Mouse (Mus musculus) liver, adult (tissue): Measurements from ENCODE around the gene 1700016C15Rik.

ENCODE experiments used
- GATA4 ChIP-seq: IDR thresholded peaks from 2 replicates; pipeline ENCODE4 v1.6.1; 2014; ENCODE audit warnings: mild to moderate bottlenecking, low read length; ENCODE audit not compliant: insufficient replicate concordance

The 1700016C15Rik gene

DNA sequence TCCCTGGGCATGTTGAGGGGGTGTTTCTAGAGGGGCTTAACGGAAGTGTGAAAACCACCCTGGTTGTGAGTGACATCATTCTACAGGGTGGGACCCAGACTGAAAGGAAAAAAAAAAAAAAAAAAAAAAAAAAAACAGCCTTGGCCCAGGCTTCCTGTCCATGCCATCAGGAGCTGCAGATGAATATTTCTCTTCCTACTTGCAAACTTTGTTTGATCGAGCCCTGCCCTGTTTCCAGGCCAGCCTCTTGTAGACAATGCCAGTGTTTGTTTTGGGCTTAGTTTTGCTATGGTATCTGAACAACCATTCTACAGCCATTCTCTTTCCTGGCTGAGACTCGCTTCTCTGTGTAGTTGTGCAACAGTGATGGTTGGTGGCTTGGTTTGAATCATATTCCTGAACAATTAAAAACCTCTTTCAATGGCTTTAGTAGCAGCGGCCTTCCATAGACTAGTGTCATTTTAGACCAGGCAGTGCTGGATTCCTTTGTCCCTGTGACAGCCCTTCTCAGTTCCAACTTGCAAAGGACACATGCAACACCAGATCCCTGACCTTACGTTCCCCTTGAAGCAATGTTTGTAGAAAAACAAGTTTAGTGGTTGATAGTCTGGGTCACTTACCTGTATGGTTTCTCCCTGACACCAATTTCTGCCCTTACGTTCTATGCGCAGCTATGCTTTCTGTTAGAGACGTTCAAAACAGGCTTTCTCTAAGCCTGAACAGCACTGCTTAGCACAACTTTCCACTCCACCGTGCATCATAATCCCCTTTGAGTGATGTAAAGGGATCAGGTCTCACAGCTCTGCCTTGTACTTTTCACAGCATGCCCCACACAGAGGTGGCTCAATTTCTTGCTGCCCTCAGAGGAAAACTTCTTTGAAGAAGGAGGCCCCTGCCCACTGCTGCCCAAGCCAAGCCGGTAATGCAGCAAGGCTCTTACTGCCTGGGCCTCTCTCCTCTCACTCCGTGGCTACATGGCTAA, at the start of gene 1700016C15Rik:
Gene 1700016C15Rik (plus strand): TSS at position 772 of the 982 bp plus-strand sequence.
- TF ChIP-seq GATA4, result no peak

DNA sequence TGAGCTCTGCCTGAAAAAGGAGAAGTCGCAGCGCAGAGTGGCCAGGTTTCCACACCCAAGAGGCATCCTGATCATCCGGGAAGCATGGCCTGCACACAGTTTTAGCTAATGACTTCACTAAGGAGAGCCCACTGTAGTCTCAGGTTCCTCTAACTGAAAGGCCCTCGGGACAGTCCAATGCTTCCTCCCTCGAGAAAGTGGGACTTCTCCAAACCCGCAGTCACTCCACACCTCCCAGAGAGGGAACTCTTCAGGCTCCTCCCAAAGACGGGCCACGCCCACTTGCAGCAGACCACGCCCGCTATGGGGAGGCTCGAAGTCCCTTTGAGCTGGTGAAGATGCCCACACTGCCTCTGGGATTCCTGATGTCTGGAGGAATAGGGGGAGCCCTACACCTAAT, 48.4 kb upstream of the 1700016C15Rik start:
- no peak for TF ChIP-seq GATA4

DNA sequence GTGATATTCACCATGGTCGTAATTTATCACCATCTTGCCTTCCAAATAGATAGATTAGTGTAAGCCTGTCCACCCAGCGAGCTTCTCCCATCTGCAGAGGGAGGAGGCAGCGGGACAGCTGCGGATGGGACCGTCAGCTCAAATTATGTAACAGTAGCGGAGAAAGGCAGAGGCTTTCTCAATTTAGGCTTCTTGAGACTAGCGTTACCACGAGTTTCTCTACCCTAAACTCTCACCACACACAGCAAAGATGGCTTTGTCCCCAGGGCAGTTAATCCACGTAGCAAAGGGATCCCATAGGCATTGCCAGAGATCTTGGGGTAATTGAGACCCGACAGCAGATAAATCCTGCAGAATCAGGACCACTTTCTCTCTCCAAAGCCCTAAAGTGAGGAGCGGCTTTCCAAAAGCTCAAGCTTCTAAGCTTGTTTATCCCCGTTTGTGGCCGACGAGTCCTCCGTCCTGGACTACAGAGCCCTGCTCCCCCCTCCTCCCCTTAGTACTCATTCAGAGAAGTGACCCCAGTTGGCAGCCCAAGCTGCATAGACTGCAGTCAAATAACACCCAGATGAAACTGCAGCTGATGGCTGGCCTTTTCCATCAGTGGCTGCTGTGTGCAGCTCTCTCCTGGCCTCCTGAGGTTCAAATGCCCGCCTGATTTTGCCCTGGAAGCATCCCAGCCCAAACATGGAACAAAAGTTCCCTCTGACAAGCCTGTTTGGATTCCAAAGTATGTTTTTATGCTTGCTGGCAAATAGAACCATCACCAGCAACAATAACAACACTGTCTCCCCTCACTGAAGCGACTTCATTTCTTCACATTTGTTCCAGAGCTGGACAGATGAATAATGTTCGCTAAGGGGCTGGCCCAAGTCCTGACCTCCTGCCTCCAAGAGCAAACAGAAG, 45.4 kb upstream of the 1700016C15Rik start:
- TF ChIP-seq GATA4, result no peak

DNA sequence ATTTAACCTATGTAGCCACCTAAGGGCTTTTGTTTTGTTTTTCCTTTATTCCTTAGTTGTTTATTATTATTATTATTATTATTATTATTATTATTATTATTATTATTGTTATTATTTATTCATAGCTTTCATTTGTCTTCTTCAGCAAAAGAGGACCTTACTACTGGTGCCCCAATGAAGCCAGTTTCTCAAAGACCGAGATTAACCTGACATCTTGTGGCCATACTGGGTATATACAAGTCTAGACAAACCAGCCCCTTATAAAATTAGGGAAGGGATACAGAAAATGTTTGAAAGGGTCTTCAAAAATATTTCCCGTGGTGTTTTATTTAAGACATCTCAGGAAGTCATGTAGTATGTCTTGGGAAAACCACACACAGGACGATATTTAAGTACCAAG, 44.7 kb upstream of the 1700016C15Rik start:
- TF ChIP-seq GATA4, result no peak

DNA sequence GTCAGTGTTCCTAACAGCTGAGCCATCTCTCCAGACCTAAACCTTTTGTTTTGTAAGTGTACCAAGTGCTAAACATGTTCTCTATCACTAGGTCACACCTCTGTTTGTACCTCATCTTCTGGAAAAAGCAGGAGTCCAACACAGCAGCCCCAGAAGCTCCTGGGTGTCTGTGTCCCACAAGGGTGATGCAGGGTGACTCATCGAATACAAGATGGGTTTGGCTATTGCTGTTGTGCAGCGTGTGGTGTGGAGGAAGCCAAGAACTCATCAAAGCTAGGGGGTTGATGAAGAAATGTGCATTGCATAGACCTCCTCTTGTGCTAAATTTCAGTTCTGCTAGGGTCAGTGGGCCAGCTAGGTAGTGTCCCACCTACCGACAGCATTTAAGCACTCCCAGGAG, 43.5 kb upstream of the 1700016C15Rik start:
- no peak for TF ChIP-seq GATA4

DNA sequence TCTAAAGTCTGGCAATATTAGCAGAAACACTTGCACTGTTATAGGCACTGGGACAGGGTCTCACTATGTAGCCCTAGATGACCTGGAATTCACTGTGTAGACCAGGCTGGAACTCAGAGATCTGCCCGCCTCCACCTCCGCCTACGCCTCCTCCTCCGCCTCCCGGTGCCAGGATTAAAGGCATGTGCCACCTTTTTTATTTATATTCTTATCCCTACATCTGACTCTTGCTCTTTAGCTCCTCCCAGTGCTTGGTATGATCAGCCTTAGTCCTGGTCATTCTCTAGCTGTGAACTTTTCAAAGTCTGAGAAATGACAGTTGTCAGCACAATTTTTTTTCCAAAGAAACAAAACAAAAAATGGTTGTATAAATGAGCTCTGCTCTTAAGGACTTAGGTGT, 42.6 kb upstream of the 1700016C15Rik start:
- no peak for TF ChIP-seq GATA4

DNA sequence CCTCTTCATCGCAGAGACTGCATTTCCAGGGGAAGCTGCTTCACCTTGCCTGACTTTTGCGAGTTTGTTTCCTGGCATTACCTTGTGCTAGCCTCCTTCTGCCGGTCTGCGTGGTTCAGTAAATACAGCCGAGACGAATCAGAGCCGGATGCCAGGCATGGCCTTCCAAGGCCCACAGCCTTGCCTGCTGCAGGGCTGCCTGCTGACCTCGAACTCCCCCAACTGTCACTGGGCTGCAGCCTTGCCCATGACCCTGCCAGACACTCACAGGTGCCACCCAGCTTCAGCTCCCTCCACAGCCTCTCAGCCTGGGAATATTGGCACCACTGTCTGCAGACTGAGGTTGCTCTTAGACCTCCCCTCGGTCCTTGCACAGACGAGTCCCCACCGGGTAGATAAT, 37.1 kb upstream of the 1700016C15Rik start:
- no peak for TF ChIP-seq GATA4

DNA sequence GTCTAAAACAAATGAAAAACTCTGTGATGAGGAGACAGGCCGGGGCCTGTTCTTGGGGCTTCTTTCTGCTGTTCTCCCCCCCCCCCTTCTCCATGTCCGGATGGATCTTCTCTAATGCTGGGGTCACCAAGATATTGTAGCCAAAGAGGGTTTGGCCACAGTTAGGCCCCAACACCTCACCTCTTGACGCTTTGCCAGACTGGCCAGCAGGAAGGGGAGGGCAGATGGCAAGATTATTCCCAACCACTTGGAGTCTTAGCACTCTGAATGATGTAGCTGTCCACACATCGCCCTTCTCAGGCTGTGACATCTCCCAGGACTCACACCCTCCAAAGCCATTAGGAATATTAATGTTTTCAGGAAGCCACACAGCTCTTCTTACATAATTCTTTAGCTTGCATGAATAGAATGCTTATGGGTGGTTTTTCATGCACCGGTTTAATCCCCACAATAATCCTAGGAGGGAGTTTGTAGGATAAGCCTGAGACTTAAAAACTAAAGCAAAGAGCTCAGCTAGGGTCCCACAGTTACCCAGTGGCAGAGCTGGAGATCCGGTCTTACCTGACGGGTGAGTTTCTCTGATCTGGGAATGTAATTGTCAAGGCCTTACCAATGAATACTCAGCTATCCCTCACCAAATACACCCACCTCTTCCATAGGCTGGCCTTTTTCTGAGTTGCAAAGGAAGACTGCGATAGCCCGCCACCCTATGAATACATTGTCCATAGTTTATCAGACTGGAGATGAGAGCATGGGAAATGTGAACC, 35.9 kb upstream of the 1700016C15Rik start:
- TF ChIP-seq GATA4, result no peak

DNA sequence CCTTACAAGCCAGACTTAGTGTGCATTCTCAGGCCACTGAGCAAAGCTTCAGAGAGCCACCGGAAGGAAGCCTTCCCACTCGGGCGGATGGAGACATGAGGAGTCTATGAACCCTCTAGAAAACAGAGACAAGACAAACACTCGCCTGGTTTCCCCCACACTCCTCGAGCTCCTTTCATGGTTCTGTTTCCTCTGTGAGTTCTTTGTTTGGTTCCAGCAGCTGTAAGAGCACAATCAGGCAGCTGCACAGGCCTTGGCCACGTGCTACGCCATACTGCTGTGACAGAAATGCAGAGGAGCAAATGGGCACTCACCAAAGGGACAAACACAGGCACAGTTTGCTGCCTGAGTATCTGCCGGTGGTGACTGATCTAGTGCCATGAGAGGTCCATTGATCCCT, 29.1 kb upstream of the 1700016C15Rik start:
- TF ChIP-seq GATA4, result no peak

DNA sequence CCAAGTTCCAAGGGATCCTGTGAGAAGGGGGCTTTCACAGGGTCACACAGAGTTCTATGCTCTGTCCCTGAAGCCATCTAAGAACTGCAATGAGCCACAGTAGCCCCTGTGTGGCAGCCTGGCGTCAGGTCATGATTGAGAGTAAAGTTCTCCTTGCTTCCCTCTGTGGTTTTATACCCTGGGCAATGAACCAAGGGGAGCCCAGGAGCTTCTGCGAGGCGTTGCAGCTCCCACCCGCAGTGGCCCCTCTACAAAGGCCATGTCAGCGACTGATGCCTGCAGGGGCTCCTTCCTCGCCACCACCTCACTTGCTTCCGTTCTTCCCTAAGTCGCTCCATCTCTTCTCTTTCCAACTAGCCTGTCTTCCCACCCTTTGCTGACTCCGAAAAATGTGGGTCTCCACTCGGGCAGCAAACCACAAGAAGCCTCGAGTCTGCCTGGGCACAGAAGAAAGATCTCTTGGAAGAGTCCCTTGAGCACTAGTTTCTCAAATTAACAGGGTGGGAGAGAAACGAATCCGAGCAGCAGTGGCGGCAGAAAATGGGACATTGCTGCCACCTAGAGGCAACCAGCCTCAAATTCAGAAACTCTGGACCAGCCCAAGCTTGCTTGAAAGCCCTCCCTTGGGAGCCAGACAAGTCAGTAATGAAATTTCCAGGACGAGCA, 27.0 kb upstream of the 1700016C15Rik start:
- TF ChIP-seq GATA4, result no peak

DNA sequence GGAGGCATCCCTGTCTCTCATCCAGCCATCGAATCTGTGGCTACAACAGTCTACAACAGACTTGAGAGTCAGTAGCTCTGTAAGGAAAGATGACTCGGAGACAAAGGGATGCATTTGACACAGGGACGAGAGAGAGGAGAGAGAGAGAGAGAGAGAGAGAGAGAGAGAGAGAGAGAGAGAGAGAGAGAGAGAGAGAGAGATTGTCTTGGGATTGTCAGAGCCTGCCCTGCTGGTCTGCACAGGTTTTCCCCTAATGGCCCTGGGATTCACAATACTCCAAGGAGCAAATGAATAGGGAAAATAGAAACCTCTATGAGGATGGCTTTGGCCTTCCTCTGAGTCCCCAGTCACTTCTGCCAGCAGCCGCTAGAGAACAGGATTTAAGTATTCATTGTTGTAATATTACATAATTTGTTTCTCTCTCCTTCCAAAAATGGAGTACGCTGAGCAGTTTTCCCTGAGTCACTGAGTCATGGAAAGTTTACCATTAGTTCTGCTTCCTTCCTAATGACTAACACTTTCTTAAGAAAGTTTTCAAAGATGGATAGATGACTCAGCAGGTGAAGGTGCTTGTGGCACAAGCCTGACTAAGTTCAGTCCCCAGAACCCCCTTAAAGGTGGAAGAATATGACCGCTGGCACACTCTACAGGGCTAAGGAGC, 26.3 kb upstream of the 1700016C15Rik start:
- TF ChIP-seq GATA4, result no peak

DNA sequence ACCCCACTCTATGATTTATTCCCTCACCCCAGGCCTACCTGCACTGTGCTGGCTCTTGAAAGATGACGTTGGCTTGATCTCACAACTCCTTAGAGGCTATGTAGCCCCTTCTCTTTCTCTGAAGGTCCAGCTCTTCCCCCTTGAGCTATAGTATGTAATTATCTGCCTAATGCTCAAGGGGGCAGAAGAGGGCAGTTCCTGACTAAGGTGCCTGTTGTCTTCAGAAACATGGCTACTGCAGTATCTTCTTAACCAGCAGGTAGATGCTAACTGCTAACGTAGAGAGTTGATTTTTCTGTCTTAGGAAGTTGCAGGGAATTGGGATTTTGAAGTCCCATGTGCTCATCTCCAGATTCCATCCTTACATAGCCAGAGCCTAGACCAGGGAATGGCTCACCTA, 24.4 kb upstream of the 1700016C15Rik start:
- no peak for TF ChIP-seq GATA4

DNA sequence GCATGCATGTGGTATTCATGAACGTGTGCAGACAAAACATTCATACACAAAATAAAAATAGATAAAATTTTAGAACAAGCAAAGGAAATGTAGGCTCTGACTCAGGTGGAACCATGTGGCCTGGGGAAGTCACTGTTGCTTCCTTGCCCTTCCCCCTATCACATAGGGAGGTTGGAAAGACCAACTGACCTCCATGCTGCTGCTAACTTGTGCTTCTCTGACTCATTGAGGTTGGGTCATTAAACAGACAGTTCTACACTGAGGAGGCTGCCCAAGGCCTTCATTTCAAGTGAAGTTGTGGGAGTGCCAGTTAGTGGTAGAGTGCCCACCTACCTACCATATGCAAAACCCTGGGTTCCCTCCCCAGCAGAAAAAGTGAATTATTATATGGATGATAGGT, 22.0 kb upstream of the 1700016C15Rik start:
- TF ChIP-seq GATA4, result no peak

DNA sequence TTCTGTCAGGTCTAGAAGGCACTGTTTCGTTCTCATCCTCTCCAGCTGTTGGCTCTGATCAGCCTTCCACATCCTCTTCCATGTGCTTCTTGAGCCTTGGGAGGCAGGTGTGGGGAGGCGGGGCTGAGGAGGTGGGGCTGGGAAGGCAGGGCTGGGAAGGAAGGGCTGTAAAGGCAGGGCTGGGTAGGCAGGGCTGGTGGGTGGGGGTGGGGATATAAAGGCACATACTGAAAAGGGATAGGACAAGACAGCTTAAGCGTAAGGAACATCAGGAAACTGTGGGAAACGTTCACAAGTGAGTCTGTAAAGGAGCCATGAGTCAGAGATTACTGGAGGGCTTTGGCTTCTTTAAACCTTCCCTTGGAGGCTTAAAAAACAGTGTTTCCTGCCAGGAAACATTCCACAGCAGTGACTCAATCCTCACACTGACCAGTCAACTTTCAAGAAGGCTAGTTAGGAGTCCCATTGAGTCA, 21.0 kb upstream of the 1700016C15Rik start:
- TF ChIP-seq GATA4, result no peak
